Mouse (Mus musculus): ENCODE data around the gene Sumo2.

- no peak for TF ChIP-seq POLR2A (IDR thresholded peaks at IDR 0.05; ENCODE audit: borderline replicate concordance, low read depth, low read length)
- TF ChIP-seq CTCF (IDR thresholded peaks at IDR 0.05; ENCODE audit: low read depth, low read length) = no peak
Observed at GRCm38 (mm10) chr11:115563406-115563805, 27.3 kb upstream of the Sumo2 start.
